Mouse (Mus musculus) left cerebral cortex, adult 2 months (tissue): Measurements from ENCODE around the gene Cyp2c68. TPM values are rescaled to one million over a fixed set of nuclear protein-coding genes. Genes with fewer than 3 reads are reported as not detected.
"Not testable (repeated sequence)": the region's sequence is repeated elsewhere in the genome, so short reads cannot be mapped to it uniquely, and the experiment has no call there.

Experiments
- DNase-seq, 2 experiments: peaks; one replicate each; pipeline ENCODE4 v3.0.0; 2021 to 2022; ENCODE audit warnings: low spot score in 2 of 2, mixed read lengths in 1 of 2; ENCODE audit errors: extremely low spot score in 1 of 2
- H3K27ac ChIP-seq: fragments of 200-600 bp; 2 replicates; pipeline ENCODE4 v1.8.1; 2022
- H3K4me3 ChIP-seq: fragments of 200-600 bp; 2 replicates; pipeline ENCODE4 v1.8.1; 2022
- CTCF ChIP-seq: fragments of 200-600 bp; IDR thresholded peaks from 2 replicates; pipeline ENCODE4 v1.8.1; 2022; ENCODE audit warnings: antibody characterized with exemption, mild to moderate bottlenecking, moderate library complexity
- intact Hi-C: fragments of 180-260 bp; cut with DNase I; formaldehyde crosslinking; loops from one replicate; pipeline ENCODE4 v1.15.1; 2025
- long read RNA-seq, 2 experiments: library from polyadenylated mRNA; stranded (forward); transcript quantifications; one replicate each; pipeline ENCODE4 v2.0.0; 2021; ENCODE audit warnings: borderline mapping rate in 2 of 2
- total RNA-seq, 2 experiments: library from RNA; stranded (reverse); gene quantifications; 2 replicates each; pipeline ENCODE4 v1.2.3; 2021

Cyp2c68 gene
- total RNA-seq, result not detected
- long read RNA-seq, experiment 1, result 0 reads
- long read RNA-seq, experiment 2, result 0 reads

GRCm38 (mm10) chr19:39740920-39741319, at the start of gene Cyp2c68:
TSS of gene Cyp2c68 (minus strand) at chr19:39741054.
- Histone ChIP-seq H3K27ac (no peak within 1 kb of the TSS), H3K4me3 (no peak within 1 kb of the TSS)
- TF ChIP-seq CTCF, result no peak
- intact Hi-C loops, result no loop called here
- DNase-seq, result no peak

- intact Hi-C loops, DNase-seq, H3K27ac ChIP-seq, H3K4me3 ChIP-seq: not testable (repeated sequence)
Measured at GRCm38 (mm10) chr19:39785458-39785857, 44.6 kb upstream of the Cyp2c68 start.

- H3K27ac ChIP-seq, result no peak overlapping the region
- intact Hi-C loops, result no loop called here
- H3K4me3 ChIP-seq, result no peak overlapping the region
- no peak for TF ChIP-seq CTCF
- DNase-seq, result no peak
Measured at GRCm38 (mm10) chr19:39745357-39745756, 4.5 kb upstream of the Cyp2c68 start.

- intact Hi-C loops, H3K4me3 ChIP-seq, H3K27ac ChIP-seq, DNase-seq: not testable (repeated sequence)
Measured at GRCm38 (mm10) chr19:39744361-39744760, 3.5 kb upstream of the Cyp2c68 start.

- H3K27ac ChIP-seq, intact Hi-C loops, DNase-seq, H3K4me3 ChIP-seq: not testable (repeated sequence)
Measured at GRCm38 (mm10) chr19:39711116-39711515, 29.7 kb downstream of the Cyp2c68 start.

GRCm38 (mm10) chr19:39665650-39666049, 75.2 kb downstream of the Cyp2c68 start:
- intact Hi-C loops, H3K27ac ChIP-seq, DNase-seq, H3K4me3 ChIP-seq: not testable (repeated sequence)

- H3K4me3 ChIP-seq, result no peak overlapping the region
- DNase-seq, result no peak
- no peak for TF ChIP-seq CTCF
- no peak overlapping the region for H3K27ac ChIP-seq
- intact Hi-C loops, result no loop called here
Measured at GRCm38 (mm10) chr19:39652381-39652780, 88.5 kb downstream of the Cyp2c68 start.

GRCm38 (mm10) chr19:39648938-39649337, 91.9 kb downstream of the Cyp2c68 start, which contains the start of gene Cyp2c67:
TSS of gene Cyp2c67 (minus strand) at chr19:39649051.
- intact Hi-C loops, result no loop called here
- DNase-seq, result no peak
- no peak for TF ChIP-seq CTCF
- Histone ChIP-seq H3K27ac (no peak within 1 kb of the TSS), H3K4me3 (no peak within 1 kb of the TSS)

GRCm38 (mm10) chr19:39647519-39647918, 93.3 kb downstream of the Cyp2c68 start:
- no peak overlapping the region for H3K4me3 ChIP-seq
- H3K27ac ChIP-seq, result no peak overlapping the region
- no peak for TF ChIP-seq CTCF
- DNase-seq, result no peak
- intact Hi-C loops, result no loop called here

- DNase-seq, H3K4me3 ChIP-seq, H3K27ac ChIP-seq, intact Hi-C loops: not testable (repeated sequence)
Measured at GRCm38 (mm10) chr19:39644551-39644950, 96.3 kb downstream of the Cyp2c68 start.

Other genes starting within 250 kb of the Cyp2c68 start
- gene Cyp2c39, start 230.2 kb downstream of the Cyp2c68 start, total RNA-seq, result not detected
- not detected for gene Cyp2c67, start 92.0 kb downstream of the Cyp2c68 start, total RNA-seq
- gene Cyp2c40, start 71.8 kb upstream of the Cyp2c68 start, total RNA-seq, result not detected
- gene Cyp2c69, start 145.7 kb upstream of the Cyp2c68 start, total RNA-seq, result not detected